Mouse (Mus musculus): ENCODE data around the gene Serpinh1.

DNA sequence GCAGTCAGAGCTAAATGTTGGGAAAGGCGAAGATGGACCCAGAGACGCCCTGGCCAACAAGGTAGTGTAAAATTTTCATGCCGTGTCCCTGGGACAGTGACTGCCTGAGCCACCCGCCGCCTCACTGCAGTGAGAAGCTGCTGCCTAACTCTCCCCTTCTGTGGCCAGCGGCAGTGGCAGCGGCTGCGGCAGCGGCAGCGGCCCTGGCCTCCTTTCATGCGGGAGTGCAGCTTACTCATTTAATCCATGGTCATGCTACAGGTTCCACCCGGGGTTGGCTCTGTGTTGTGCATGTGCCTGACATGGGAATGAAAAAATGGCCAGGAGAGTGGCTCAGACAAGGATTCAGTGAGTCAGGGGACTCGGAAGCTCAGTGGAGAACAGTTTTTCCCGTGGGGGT, 32.5 kb downstream of the Serpinh1 start:
- TF ChIP-seq EP300 (IDR thresholded peaks at IDR 0.05; ENCODE audit: insufficient read depth, low read depth, low read length) (no peak), POLR2A (IDR thresholded peaks at IDR 0.05; ENCODE audit: insufficient read depth, low read length) (no peak), CTCF (IDR thresholded peaks at IDR 0.05; ENCODE audit: low read depth, low read length) (no peak)

Data from ES-Bruce4 (cell line).